Mouse (Mus musculus): Measurements from ENCODE around the gene Fmo5.
A peak's percentile ranks its signal among the peaks of the same experiment; 100 is the strongest.

Gene Fmo5

DNA sequence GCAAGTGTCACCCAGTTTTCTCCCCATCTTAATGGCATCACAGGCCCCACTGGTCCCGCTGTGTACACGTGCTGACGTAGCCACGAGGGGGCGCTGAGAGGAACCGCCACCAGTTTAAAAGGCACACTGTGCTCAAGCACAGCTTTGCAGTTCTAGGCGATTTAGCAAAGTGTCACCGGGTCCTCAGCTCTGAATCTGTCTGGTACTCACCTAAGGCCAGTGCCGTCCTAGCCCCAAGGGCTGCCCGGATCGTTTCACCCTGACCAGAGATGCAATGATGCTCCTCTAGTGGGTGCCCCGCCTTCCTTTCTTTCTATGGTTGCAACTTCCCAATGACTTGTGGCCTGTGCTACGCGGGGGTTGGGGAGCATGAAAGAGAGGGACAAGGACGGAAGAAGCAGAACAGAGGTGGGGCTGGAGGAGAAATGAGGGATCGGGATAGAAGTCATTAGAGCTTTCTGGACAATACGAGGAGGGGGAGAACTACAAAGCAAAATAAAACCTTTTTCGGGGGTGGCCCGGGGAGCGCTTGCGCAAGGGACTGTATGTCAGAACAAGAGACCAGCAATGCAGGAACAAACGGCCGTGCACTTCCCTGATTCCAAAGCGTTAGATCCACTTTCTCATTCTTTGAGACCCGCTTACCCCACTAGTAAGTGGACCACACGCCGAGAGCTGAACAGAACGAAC lies 52.2 kb downstream of the Fmo5 start:
- peak; percentile 81 to 88 for DNase-seq (ENCODE audit: low read depth in 2 of 2, low spot score in 2 of 2)

DNA sequence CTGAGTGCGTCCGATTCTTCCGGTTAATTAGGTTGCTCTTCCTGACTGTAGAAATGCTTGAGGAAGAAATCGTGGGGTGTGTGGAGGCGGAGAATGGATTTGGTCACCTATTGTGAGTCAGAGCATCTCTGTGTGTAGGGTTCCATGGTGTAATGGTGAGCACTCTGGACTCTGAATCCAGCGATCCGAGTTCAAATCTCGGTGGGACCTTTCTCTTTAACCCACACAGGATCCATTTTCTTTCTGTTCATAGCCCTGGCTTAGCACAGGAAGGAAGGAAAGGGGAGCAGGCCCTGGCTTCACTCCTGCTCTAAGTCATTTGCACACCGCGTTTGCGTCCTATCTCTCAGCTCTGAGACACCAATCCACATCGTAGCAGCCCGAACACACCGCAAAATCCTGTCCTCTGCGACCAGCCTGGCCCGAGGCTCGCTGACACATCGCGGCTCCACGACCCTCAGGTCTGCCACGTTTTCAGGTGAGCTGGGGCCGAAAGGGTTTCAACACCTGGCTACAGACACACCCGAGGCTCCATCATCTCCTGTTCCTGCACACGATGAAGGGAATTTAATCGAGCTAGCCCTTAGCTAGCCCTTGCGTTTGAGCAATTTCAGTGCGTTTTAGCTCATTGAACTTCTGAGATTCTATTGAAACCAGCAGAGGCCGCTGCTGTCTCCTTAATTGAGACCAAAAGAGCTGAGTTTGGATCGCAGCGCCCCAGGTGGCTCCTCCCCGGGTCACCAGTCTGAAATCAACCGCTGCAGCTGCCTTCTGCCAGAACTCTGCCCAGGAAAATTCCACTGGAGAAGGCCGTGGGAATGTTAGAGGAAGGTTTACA lies 52.9 kb downstream of the Fmo5 start:
- peak; percentile 58 to 75 for DNase-seq (ENCODE audit: low read depth in 2 of 2, low spot score in 2 of 2)

DNA sequence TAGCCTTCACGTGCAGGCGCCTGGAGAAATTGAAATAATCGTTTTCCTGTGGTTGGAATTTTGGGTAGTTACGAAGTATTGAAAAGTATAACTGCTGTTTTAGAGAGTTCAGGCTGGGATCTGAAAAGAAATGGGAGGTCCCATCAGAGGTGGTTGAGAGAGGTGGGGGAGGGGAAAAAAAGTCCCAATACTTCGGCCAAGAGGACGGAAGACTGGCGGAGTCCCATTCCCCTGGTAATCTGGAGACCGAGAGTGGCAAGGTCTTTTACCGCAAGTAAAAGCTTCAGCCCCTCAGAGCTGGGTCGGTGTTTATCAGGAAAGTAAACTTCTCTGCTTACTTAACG lies 53.5 kb downstream of the Fmo5 start:
- DNase-seq (ENCODE audit: low read depth in 2 of 2, low spot score in 2 of 2) = no peak

DNA sequence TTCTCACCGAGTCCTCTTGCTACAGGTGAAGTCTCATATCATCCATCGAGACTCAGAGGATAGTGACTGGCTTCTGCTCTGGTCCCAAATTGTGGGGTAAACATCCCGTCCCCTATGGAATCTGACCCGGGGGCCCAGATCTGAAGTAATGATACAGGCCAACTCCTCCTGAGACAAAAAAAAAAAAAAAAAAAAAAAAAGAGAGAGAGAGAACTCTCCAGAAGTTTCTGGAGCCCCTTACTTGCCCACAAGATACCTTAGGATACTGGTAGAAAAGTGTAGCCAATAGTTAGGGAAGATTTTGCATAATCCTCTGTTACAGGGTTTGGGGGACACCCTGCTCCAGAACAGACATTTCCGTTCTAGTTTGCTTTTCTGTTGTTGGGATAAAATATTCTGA lies 54.0 kb downstream of the Fmo5 start:
- no peak for DNase-seq (ENCODE audit: low read depth in 2 of 2, low spot score in 2 of 2)

DNA sequence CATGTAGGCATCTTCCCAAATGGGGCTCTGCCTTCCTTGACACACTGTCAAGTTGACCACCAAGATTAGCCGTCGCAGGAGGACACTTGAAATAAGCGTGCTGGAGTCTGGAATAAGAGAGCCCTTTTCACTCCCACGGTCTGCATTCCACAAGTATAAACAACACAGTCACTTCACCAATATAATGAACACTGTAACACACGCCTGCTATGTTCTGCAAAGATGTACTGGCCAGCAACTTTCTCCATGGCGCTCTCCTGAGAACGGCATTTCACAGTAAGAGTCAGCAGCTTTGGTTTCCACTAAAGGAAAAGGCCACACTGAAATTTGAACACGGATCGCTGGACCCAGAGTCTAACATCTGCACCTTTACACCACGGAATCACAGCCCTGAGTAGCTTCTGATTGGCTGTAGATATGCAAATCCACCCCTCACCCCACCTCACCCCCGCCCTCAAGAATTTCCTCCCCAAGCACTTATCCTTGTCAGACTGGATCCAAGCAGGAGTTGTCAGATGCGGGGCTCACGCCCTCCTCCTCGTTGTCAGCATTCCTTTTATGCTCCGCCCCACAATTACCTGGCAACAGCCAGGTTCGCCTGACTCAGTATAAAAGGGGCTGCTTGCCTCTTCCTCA lies 55.1 kb downstream of the Fmo5 start:
- no peak for DNase-seq (ENCODE audit: low read depth in 2 of 2, low spot score in 2 of 2)

DNA sequence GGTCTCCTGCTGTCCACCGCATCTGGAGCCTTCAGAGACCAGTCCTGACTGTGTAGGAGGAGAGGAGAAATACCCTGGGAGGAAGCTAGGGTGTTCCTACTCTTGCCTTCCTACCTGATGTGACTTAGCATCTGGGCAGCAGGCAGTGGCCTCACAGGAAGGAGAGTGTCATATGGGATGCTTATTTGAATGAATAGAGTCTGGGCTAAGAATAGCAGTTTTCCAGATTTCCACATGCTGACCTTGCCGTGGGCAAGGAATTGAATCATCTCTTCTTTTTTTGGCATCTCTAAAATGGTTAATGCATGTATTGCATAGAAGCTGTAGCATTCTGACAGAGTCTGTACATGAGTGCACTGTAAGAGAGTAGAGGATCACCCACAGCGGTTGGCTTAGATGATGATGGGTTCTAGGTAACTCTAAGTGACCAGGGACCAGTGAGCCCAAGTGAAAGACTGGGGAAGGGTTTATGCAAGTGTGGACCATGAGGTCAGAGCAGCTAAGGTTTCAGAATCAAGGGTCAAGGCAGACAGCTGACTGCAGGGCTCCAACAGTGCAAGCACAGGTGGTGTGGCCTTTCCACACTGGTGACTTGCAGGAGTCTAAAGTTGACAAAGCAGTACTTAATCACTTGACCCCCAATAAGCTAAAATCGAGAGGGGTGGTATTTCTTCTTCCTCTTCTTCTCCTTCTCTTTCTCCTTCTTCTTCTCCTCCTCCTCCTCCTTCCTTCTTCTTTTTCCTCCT lies 57.9 kb downstream of the Fmo5 start:
- no peak for DNase-seq (ENCODE audit: low read depth in 2 of 2, low spot score in 2 of 2)

DNA sequence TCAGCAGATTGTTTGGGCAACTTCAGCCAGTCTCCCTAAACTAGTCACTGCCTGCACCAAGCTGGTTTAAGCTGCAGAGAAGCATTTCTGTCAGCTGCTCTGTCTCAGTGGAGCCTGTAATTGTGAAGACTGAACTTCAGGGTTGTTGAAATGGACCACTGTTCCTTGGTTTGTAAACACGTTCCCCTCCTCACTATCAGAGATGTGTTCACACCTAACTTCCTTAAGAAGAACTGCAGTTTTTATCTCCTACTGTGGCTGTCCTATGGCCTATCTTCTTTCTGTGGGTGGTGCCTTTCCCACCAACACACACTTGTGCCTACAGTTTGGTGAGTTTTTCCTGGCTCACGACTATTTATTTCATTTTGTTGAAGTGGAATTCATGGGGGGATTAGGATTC lies 60.7 kb downstream of the Fmo5 start:
- DNase-seq (ENCODE audit: low read depth in 2 of 2, low spot score in 2 of 2) = no peak

DNA sequence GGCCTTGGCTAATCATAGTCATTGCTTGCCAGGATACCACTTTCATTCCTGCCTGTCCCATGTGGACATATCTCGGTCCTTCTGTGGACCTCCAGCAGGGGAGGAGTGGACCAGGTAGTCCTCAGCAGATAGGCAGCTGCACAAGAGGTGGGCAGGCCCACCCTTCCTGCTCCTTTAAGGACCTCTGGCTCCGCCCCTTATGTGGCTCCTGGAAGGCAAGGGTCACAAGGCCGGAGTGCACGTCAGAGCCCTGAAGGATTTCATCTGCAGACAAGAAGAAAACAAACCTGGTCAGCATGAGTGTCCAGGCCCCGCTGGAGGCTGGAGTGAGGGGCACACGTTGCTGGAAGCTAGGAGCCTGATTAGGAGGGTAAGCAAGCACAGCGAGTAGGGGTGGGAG lies 62.0 kb downstream of the Fmo5 start:
- DNase-seq (ENCODE audit: low read depth in 2 of 2, low spot score in 2 of 2) = no peak

DNA sequence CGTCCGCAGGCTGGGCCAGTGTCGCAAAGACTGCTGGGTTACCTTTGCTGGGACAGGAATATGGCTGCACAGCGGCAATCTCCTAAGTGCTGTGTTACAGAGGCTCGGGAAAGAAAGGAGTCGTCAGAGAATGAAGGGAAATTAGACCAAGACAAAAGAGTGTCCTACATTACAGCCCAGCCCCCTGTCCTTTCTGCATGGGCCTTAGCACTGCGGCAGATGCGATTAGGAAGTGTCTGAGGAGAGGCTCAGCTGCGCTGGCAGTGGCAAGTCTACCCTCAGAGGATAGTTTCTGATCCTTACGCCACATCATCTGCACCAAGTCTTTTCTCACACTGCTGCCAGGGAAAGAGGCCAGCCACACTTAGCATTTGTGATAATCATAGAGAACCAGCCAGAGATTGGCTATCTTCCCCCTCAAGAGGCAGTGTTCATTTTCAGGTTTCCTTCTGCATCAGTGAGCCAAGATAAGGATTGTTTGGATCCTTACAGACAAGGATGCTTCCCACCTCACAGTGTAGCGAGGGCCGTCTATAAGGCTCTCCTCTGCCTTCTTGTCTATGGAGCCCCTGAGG lies 62.9 kb downstream of the Fmo5 start:
- DNase-seq (ENCODE audit: low read depth in 2 of 2, low spot score in 2 of 2) = no peak

DNA sequence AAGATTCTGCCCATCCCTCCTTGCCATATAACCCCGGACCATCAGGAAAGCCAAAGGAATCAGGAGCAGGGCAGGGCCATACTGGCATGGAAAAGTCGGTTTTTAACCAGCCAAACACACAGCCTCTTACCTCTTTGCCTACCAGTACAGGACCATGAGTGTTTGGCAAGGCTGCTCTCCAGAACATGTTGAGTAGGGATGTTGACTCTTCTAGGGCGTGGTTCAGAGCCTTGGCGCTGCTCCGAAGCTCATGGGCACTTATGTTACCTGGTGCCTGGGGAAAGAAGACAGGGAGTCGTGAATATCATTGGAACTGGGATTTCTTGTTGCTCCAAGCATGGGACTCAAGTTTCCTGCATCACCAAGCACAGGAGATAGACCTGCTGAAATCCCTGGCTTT lies 65.2 kb downstream of the Fmo5 start:
- DNase-seq (ENCODE audit: low read depth in 2 of 2, low spot score in 2 of 2) = no peak

DNA sequence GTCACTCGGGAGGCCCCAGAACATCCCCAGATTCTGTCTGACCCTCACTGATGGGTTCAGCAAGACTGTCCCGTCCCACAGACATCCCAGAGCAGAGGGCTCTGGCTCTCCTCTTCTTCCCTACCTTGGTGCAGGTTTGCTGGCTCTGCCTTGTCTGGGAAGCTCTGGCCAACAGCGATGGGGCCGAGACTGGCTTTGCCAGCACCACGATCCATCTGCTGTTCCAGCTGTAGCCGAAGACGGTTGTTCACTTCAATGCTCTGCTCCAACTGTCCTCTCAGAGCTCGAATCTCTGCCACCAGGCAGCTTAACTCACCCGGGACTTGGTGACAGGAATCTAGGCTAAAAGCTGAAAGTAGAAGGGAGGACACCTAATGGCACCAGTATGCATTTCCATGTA lies 68.3 kb downstream of the Fmo5 start:
- DNase-seq (ENCODE audit: low read depth in 2 of 2, low spot score in 2 of 2) = no peak

DNA sequence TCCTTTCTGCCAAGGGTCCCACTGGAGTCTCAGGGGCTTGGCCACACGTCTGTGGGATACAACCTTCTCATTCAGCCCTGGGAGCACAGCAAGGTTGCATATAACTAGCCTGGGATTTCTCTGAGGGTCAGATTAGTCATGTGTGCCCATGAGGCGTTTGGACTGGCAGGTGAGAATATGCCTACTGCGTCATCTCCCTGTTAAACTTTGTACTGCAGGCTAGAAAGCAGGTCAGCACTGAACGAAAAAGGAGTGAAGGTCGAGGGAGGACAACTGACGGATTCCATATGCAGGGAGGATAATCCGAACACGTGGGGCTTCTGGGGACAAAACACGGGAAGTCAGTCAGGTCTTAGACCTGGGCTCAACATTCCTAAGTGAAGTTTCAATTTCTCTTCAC lies 68.7 kb downstream of the Fmo5 start:
- DNase-seq (ENCODE audit: low read depth in 2 of 2, low spot score in 2 of 2) = no peak

DNA sequence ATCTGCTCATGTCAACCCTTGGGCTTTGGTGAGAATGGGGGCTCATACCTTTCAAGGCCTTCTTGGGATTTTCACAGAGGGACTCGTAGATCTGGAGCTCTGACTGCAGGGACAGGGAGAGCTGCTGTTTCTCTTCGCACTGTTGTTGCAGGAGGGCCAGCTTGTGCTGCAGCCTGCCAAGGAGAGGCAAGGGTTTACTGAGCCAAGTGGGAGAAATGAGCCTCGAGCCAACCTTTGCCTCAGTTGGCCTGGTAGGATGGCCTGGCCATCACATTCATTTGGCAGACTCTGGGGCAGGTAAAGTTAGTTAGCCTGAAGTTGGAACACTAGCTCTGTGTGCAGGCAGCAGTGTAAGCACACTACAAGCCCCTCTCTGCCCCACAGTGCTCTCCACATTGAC lies 70.5 kb downstream of the Fmo5 start:
- DNase-seq (ENCODE audit: low read depth in 2 of 2, low spot score in 2 of 2) = no peak

DNA sequence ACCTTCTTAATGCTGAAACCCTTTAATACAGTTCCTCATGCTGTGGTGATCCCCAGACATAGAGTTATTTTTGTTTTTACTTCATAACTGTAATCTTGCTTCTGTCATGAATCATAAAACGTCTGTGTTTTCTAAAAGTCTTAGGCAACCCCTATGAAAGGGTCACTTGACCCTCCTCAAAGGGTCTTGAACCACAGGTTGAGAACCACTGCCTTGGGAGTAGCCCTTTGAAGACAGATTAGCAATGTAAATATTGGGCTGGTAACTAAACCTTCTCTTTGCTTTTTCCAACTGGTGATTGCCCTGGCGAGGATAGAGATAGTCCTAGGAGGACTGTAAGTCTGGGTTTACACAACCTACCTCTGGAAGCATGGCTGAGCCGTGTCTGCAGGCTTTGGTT lies 72.6 kb downstream of the Fmo5 start:
- no peak for DNase-seq (ENCODE audit: low read depth in 2 of 2, low spot score in 2 of 2)

DNA sequence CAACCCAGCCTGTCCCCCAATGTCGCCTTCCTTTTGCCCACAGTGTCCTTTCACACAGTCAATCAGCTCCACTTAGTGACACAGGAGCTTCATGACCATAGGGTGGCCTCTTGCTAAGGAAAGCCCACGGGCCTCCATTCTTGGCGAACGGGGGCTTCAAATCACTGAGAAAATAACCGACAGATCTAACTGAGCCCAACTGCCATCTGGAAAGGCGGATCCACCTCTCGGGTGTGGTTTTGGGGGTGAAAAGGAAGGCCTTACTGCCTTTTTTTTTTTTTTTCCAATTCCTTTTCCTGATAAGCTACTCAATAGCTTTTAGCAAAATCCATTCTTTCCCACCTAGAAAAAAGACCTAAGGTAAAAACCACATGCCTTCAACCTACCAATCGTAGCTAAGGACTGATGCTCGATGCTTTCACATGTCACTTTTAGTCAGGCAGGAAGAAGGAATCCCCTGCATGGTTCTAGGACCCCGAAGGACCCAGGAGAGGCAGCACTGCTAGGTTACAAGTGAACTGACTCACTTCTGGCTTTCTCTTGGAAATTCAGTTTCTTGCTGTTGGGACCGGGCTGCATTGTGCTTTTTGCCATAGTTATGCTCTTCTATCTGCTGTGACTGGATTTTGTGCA lies 74.0 kb downstream of the Fmo5 start:
- no peak for DNase-seq (ENCODE audit: low read depth in 2 of 2, low spot score in 2 of 2)
